Mouse (Mus musculus): ENCODE measurements at regions not wholly inside any gene's neighbourhood (a gene's known extent, or its start where the extent isn't known, plus 50 kb on each side); places are given as distances from the start of the nearest gene placed in this dataset.

- Histone ChIP-seq H3K9me3 (replicated peaks) (no peaks in the 10 kb centered on the region), H3K36me3 (no peaks in the 10 kb centered on the region), H3K4me3 (no peak overlapping the region), H3K27me3 (ENCODE audit: low read depth, poor library complexity, severe bottlenecking) (no peaks in the 10 kb centered on the region), H3K4me1 (0 out of 2 replicates have a peak, but pooled peaks cover 4% of the 10 kb centered on the region), H3K27ac (no peak overlapping the region)
- DNase-seq (ENCODE audit: low spot score): no peak
- WGBS: 58% methylated on average over 6 of the region's 6 CpGs
Observed at GRCm38 (mm10) chr15:60692718-60693597, 160.6 kb downstream of the Fam84b start.

GRCm38 (mm10) chr15:60692149-60692548, 161.4 kb downstream of the Fam84b start:
- Histone ChIP-seq H3K27me3 (ENCODE audit: low read depth, poor library complexity, severe bottlenecking) (no peaks in the 10 kb centered on the region), H3K36me3 (no peaks in the 10 kb centered on the region), H3K27ac (no peak overlapping the region), H3K4me3 (no peak overlapping the region), H3K4me1 (0 out of 2 replicates have a peak, but pooled peaks cover 4% of the 10 kb centered on the region), H3K9me3 (replicated peaks) (no peaks in the 10 kb centered on the region)
- no peak for DNase-seq (ENCODE audit: low spot score)
- WGBS: 27% methylated on average over 3 of the region's 3 CpGs

- 78% methylated on average over 3 of the region's 3 CpGs for WGBS
- no peaks in the 10 kb centered on the region for H3K27me3 ChIP-seq (ENCODE audit: low read depth, poor library complexity, severe bottlenecking)
- DNase-seq (ENCODE audit: low spot score): no peak
- no peaks in the 10 kb centered on the region for H3K36me3 ChIP-seq
- H3K27ac ChIP-seq: no peak overlapping the region
- H3K4me1 ChIP-seq: no peaks in the 10 kb centered on the region
- H3K9me3 ChIP-seq (replicated peaks): no peaks in the 10 kb centered on the region
- no peak overlapping the region for H3K4me3 ChIP-seq
Observed at GRCm38 (mm10) chr15:60677397-60677796, 176.2 kb downstream of the Fam84b start.

- DNase-seq (ENCODE audit: low spot score): no peak
- Histone ChIP-seq H3K4me1 (no peaks in the 10 kb centered on the region), H3K9me3 (replicated peaks) (no peaks in the 10 kb centered on the region), H3K27ac (no peak overlapping the region), H3K4me3 (no peak overlapping the region), H3K27me3 (ENCODE audit: low read depth, poor library complexity, severe bottlenecking) (no peaks in the 10 kb centered on the region), H3K36me3 (no peaks in the 10 kb centered on the region)
- WGBS: 85% methylated on average over 7 of the region's 7 CpGs
Observed at GRCm38 (mm10) chr15:60657572-60657971, 196.0 kb downstream of the Fam84b start.

- H3K4me3 ChIP-seq: no peak overlapping the region
- no peaks in the 10 kb centered on the region for H3K27me3 ChIP-seq (ENCODE audit: low read depth, poor library complexity, severe bottlenecking)
- no peaks in the 10 kb centered on the region for H3K4me1 ChIP-seq
- H3K9me3 ChIP-seq (replicated peaks): no peaks in the 10 kb centered on the region
- DNase-seq (ENCODE audit: low spot score): no peak
- no peaks in the 10 kb centered on the region for H3K36me3 ChIP-seq
- 80% methylated on average over 3 of the region's 3 CpGs for WGBS
- H3K27ac ChIP-seq: no peak overlapping the region
Observed at GRCm38 (mm10) chr15:60655113-60655512, 198.5 kb downstream of the Fam84b start.

GRCm38 (mm10) chr15:60649252-60649651, 204.3 kb downstream of the Fam84b start:
- H3K9me3 ChIP-seq (replicated peaks): no peaks in the 10 kb centered on the region
- WGBS: 80% methylated on average over 2 of the region's 2 CpGs
- no peak for DNase-seq (ENCODE audit: low spot score)
- no peaks in the 10 kb centered on the region for H3K36me3 ChIP-seq
- H3K27ac ChIP-seq: no peak overlapping the region
- peaks cover 12% of the 10 kb centered on the region for H3K4me1 ChIP-seq
- H3K27me3 ChIP-seq (ENCODE audit: low read depth, poor library complexity, severe bottlenecking): no peaks in the 10 kb centered on the region
- H3K4me3 ChIP-seq: no peak overlapping the region

GRCm38 (mm10) chr15:60641770-60642169, 211.8 kb downstream of the Fam84b start:
- no peak for DNase-seq (ENCODE audit: low spot score)
- Histone ChIP-seq H3K9me3 (replicated peaks) (no peaks in the 10 kb centered on the region), H3K27me3 (ENCODE audit: low read depth, poor library complexity, severe bottlenecking) (no peaks in the 10 kb centered on the region), H3K4me3 (no peak overlapping the region), H3K4me1 (no peaks in the 10 kb centered on the region), H3K27ac (no peak overlapping the region), H3K36me3 (no peaks in the 10 kb centered on the region)
- WGBS: 91% methylated on average over 1 of the region's 1 CpGs

GRCm38 (mm10) chr15:60633457-60633850, 220.1 kb downstream of the Fam84b start:
- no peak for DNase-seq (ENCODE audit: low spot score)
- H3K9me3 ChIP-seq (replicated peaks): no peaks in the 10 kb centered on the region
- WGBS: 73% methylated on average over 3 of the region's 3 CpGs
- no peaks in the 10 kb centered on the region for H3K36me3 ChIP-seq
- no peak overlapping the region for H3K4me3 ChIP-seq
- no peaks in the 10 kb centered on the region for H3K27me3 ChIP-seq (ENCODE audit: low read depth, poor library complexity, severe bottlenecking)
- no peaks in the 10 kb centered on the region for H3K4me1 ChIP-seq
- H3K27ac ChIP-seq: no peak overlapping the region

- Histone ChIP-seq H3K4me3 (no peak overlapping the region), H3K4me1 (no peaks in the 10 kb centered on the region), H3K9me3 (replicated peaks) (no peaks in the 10 kb centered on the region), H3K27ac (no peak overlapping the region), H3K27me3 (ENCODE audit: low read depth, poor library complexity, severe bottlenecking) (no peaks in the 10 kb centered on the region), H3K36me3 (no peaks in the 10 kb centered on the region)
- 78% methylated on average over 4 of the region's 4 CpGs for WGBS
- DNase-seq (ENCODE audit: low spot score): no peak
Observed at GRCm38 (mm10) chr15:60632789-60633456, 220.7 kb downstream of the Fam84b start.

- H3K9me3 ChIP-seq (replicated peaks): no peaks in the 10 kb centered on the region
Observed at GRCm38 (mm10) chr15:60630756-60631402, 222.7 kb downstream of the Fam84b start.

GRCm38 (mm10) chr15:60618801-60619200, 234.8 kb downstream of the Fam84b start:
- no peak overlapping the region for H3K4me3 ChIP-seq
- WGBS: 91% methylated on average over 2 of the region's 2 CpGs
- no peaks in the 10 kb centered on the region for H3K36me3 ChIP-seq
- DNase-seq (ENCODE audit: low spot score): no peak
- H3K9me3 ChIP-seq (replicated peaks): no peaks in the 10 kb centered on the region
- H3K27me3 ChIP-seq (ENCODE audit: low read depth, poor library complexity, severe bottlenecking): no peaks in the 10 kb centered on the region
- H3K27ac ChIP-seq: no peak overlapping the region
- no peaks in the 10 kb centered on the region for H3K4me1 ChIP-seq

More at GRCm38 (mm10) chr15:60630756-60631402, 222.7 kb downstream of the Fam84b start:
- Histone ChIP-seq H3K27ac (no peak overlapping the region), H3K4me1 (no peaks in the 10 kb centered on the region), H3K4me3 (no peak overlapping the region), H3K36me3 (no peaks in the 10 kb centered on the region), H3K27me3 (ENCODE audit: low read depth, poor library complexity, severe bottlenecking) (no peaks in the 10 kb centered on the region)
- no peak for DNase-seq (ENCODE audit: low spot score)
- 66% methylated on average over 7 of the region's 7 CpGs for whole genome bisulfite sequencing

- Histone ChIP-seq H3K27me3 (ENCODE audit: low read depth, poor library complexity, severe bottlenecking) (no peaks in the 10 kb centered on the region), H3K9me3 (replicated peaks) (no peaks in the 10 kb centered on the region), H3K27ac (no peak overlapping the region), H3K4me1 (no peaks in the 10 kb centered on the region), H3K4me3 (no peak overlapping the region), H3K36me3 (no peaks in the 10 kb centered on the region)
- no peak for DNase-seq (ENCODE audit: low spot score)
- WGBS: 65% methylated on average over 2 of the region's 2 CpGs
Observed at GRCm38 (mm10) chr15:60617371-60617770, 236.2 kb downstream of the Fam84b start.

GRCm38 (mm10) chr15:60601885-60602284, 251.7 kb downstream of the Fam84b start:
- H3K4me3 ChIP-seq: no peak overlapping the region
- no peak for DNase-seq (ENCODE audit: low spot score)
- H3K9me3 ChIP-seq (replicated peaks): no peaks in the 10 kb centered on the region
- no peaks in the 10 kb centered on the region for H3K27me3 ChIP-seq (ENCODE audit: low read depth, poor library complexity, severe bottlenecking)
- no peaks in the 10 kb centered on the region for H3K36me3 ChIP-seq
- H3K27ac ChIP-seq: no peak overlapping the region
- H3K4me1 ChIP-seq: no peaks in the 10 kb centered on the region
